14 mouse cellular contexts compared by ENCODE assay signal in genomic region chr16:45765102-45765501, GRCm38 (mm10). TPM values are rescaled to one million over a fixed set of nuclear protein-coding genes. Genes with fewer than 3 reads are reported as not detected.
"Had no signal": no experiment of that assay in that cellular context is flagged by ENCODE, and none has a peak within 500 bp of the region (broad histone marks: within the 10 kb centered on the region; RNA-seq: fewer than 3 reads in every experiment).

No protein-coding gene starts in this region.

- ATAC-seq: lung, postnatal 0 days; midbrain, embryonic 15.5 days had no signal

- H3K9me3 ChIP-seq: limb, embryonic 10.5 days; liver, embryonic 15.5 days; midbrain, embryonic 15.5 days; neural tube, embryonic 12.5 days had no signal

- H3K27me3 ChIP-seq: liver, embryonic 15.5 days; midbrain, embryonic 15.5 days; neural tube, embryonic 12.5 days had no signal

- H3K36me3 ChIP-seq: midbrain, embryonic 15.5 days; neural tube, embryonic 12.5 days had no signal

- H3K27ac ChIP-seq: limb, embryonic 10.5 days; liver, embryonic 15.5 days; midbrain, embryonic 15.5 days; neural tube, embryonic 12.5 days had no signal

- H3K4me1 ChIP-seq: liver, embryonic 15.5 days; midbrain, embryonic 15.5 days had no signal

- H3K9ac ChIP-seq: liver, embryonic 15.5 days; midbrain, embryonic 15.5 days; neural tube, embryonic 12.5 days had no signal

- H3K4me2 ChIP-seq: liver, embryonic 11.5 days; liver, embryonic 15.5 days; midbrain, embryonic 15.5 days; neural tube, embryonic 12.5 days had no signal

- DNase-seq: kidney, adult 8-10 months; lung, adult 2 months; lung, postnatal 36 days; right cerebral cortex, postnatal 4 days; spleen, adult 18-20 months; thymus, postnatal 36 days had no signal

- H3K4me3 ChIP-seq: limb, embryonic 10.5 days; liver, embryonic 15.5 days; midbrain, embryonic 15.5 days; neural tube, embryonic 12.5 days had no signal

RNA-seq across cellular contexts. Expression of gene Tagln3, which starts 40.7 kb away (rescaled TPM):
- total RNA-seq: megakaryocyte progenitor cell, adult 5-6 weeks; monocyte, adult 5-6 weeks had no signal
